In the genomic region with DNA sequence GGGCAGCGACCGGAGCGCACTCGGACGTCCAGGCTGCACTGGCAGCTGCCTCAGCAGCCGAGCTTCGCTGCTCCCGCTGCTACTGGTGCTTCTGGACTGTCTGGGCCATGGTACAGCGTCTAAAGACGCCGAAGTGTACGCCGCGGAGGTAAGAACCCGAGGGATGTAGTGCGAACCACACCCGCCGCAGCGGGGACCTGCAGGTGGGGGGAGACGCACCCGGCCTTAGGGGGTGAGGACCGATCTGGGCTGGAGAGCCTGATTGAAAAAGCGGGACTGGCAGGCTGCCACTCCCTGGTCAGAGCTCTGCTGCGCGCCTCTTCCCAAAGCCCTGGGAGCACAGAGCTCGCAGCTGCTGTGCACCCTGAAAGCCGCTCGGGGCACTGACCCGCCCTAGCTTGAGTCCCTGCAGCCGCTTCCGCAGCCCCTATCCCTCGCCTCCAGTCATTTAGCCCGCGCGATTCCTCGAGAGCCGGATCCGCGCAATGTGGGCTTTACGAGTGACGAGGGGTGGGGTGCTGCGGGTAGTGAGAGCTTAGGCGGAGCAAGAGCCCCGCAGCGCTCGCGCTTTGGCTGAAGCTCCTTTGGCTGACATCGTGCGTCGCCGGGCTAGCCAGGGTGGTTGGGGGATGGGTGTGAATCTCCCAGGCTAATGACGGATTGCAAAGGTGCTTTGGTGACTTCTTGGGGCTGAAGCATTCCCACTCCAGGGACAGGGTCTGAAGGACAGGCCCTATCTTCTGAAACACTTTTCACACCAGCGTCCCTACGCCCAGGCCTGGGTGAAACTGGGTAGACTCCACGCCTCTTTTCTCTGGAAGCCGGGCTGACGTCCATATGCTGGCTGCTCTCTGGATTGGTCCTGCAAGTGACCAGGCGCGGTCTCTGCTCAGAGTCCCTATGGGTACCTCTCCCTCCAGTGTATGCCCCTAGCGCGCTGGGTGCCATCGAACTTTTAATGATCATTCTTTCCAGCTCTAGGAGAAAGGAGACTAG, we compare ENCODE assay signal across 8 mouse cellular contexts. TPM values are rescaled to one million over a fixed set of nuclear protein-coding genes. Genes with fewer than 3 reads are reported as not detected.
DNase-seq lines count a peak whose midpoint lies in the region; ATAC-seq and TF ChIP-seq lines count a peak whose summit lies in the region.

No protein-coding gene starts in this region.

- peak; percentile 53 for DNase-seq in urinary bladder, postnatal 14 days (ENCODE audit: low spot score)
- DNase-seq in urinary bladder, postnatal 4 days (ENCODE audit: low spot score in 2 of 2), result no peak
- DNase-seq in cerebellum, postnatal 36 days, result peak; percentile 33 to 37
- peak; percentile 74 for DNase-seq in heart, adult 2 months
- peak; percentile 32 for DNase-seq in lung, postnatal 25 days (ENCODE audit: low spot score)
- no peak for DNase-seq in ovary, postnatal 10 days (ENCODE audit: low spot score)

- H3K79me2 ChIP-seq in heart, adult 2 months (replicated peaks; ENCODE audit: control insufficient read depth, insufficient read depth, low read length), result peaks cover 3% of the 10 kb centered on the region; the same call in 1 of the 2 replicates

- H3K4me1 ChIP-seq in heart, adult 2 months (ENCODE audit: control insufficient read depth, insufficient read depth, low read length), result peaks cover 34% of the 10 kb centered on the region
- H3K4me1 ChIP-seq in kidney, embryonic 14.5 days (ENCODE audit: control insufficient read depth, insufficient read depth, low read length), result peaks cover 7% of the 10 kb centered on the region; the same call in 1 of the 2 replicates
- peaks cover 6% of the 10 kb centered on the region for H3K4me1 ChIP-seq in small intestine, adult 2 months (ENCODE audit: control insufficient read depth, insufficient read depth, insufficient read length, low read length)

- TF ChIP-seq CTCF in heart, adult 2 months (IDR thresholded peaks at IDR 0.05), result peak; percentile 35; the same call in 1 of the 2 replicates
- TF ChIP-seq CTCF in small intestine, adult 2 months (IDR thresholded peaks at IDR 0.05; ENCODE audit: extremely low read depth, insufficient read length, insufficient replicate concordance, low read depth, low read length), result no peak

- H3K4me2 ChIP-seq in kidney, embryonic 14.5 days (replicated peaks; ENCODE audit: low read depth, low read length), result peak overlapping the region; percentile 99

- H3K9me3 ChIP-seq in kidney, embryonic 14.5 days (ENCODE audit: control insufficient read depth, low read length), result no peaks in the 10 kb centered on the region

- no peak for TF ChIP-seq EP300 in heart, adult 2 months (IDR thresholded peaks at IDR 0.05; ENCODE audit: insufficient read depth, low read depth, low read length)

- peaks cover 10% of the 10 kb centered on the region for H3K36me3 ChIP-seq in heart, adult 2 months (ENCODE audit: control insufficient read depth, insufficient read depth, low read length)
- H3K36me3 ChIP-seq in kidney, embryonic 14.5 days (ENCODE audit: control insufficient read depth, insufficient read depth, low read length), result no peaks in the 10 kb centered on the region
- H3K36me3 ChIP-seq in small intestine, adult 2 months (ENCODE audit: control insufficient read depth, insufficient read depth, low read length), result no peaks in the 10 kb centered on the region

- TF ChIP-seq POLR2A in heart, adult 2 months (IDR thresholded peaks at IDR 0.05; ENCODE audit: insufficient read depth, low read depth, low read length), result no peak
- peak; percentile 14; the same call in 1 of the 2 replicates for TF ChIP-seq POLR2A in small intestine, adult 2 months (IDR thresholded peaks at IDR 0.05; ENCODE audit: low read depth, low read length)

- peak overlapping the region; percentile 83 for H3K4me3 ChIP-seq in heart, adult 2 months
- H3K4me3 ChIP-seq in kidney, embryonic 14.5 days (ENCODE audit: low read length), result peak overlapping the region; percentile 80
- peak overlapping the region; percentile 81 for H3K4me3 ChIP-seq in small intestine, adult 2 months (ENCODE audit: low read depth, low read length)

- no peaks in the 10 kb centered on the region for H3K27me3 ChIP-seq in heart, adult 2 months (ENCODE audit: control insufficient read depth, insufficient read depth, low read length)
- peaks cover 5% of the 10 kb centered on the region; the same call in 1 of the 2 replicates for H3K27me3 ChIP-seq in kidney, embryonic 14.5 days (ENCODE audit: control insufficient read depth, insufficient read depth, low read length)
- no peaks in the 10 kb centered on the region for H3K27me3 ChIP-seq in small intestine, adult 2 months (ENCODE audit: control insufficient read depth, insufficient read depth, low read length)

- WGBS in heart, adult 2 months, result 4% methylated on average over 62 of the region's 62 CpGs
- WGBS in kidney, embryonic 14.5 days, result 3% methylated on average over 62 of the region's 62 CpGs
- WGBS in small intestine, adult 2 months, result 7% methylated on average over 62 of the region's 62 CpGs

- peak; percentile 56 for ATAC-seq in kidney, embryonic 14.5 days (ENCODE audit: low FRiP score, low TSS enrichment)

- intact Hi-C loops in heart, adult 2 months (cut with DNase I), result loop anchor here (1.0 to 2.0 kb wide), 3 partner anchors 21 to 74 kb away; no protein-coding TSS in a partner anchor

- peak overlapping the region; percentile 98 for H3K27ac ChIP-seq in heart, adult 2 months
- peak overlapping the region; percentile 65; the same call in 1 of the 2 replicates for H3K27ac ChIP-seq in kidney, embryonic 14.5 days (ENCODE audit: low read depth, low read length)
- peak overlapping the region; percentile 36; the same call in 1 of the 2 replicates for H3K27ac ChIP-seq in small intestine, adult 2 months (ENCODE audit: insufficient read depth, low read depth, low read length)

- H3K9ac ChIP-seq in heart, adult 2 months (ENCODE audit: low read depth, low read length), result peak overlapping the region; percentile 94
- peak overlapping the region; percentile 83 for H3K9ac ChIP-seq in kidney, embryonic 14.5 days (ENCODE audit: low read depth, low read length)

RNA-seq across cellular contexts. Expression of gene Mmp15, which starts 1.1 kb away (rescaled TPM):
- 10 to 100 TPM; 53.4 to 67.5 TPM for total RNA-seq in heart, adult 2 months (2021)
- polyA plus RNA-seq in heart, adult 2 months (2012; rRNA removed), result 56.7 and 58.4 TPM in 2 replicates
- 10.9 and 16.1 TPM in 2 replicates for polyA plus RNA-seq in kidney, embryonic 14.5 days (2014; fragmentation: Nextera tagmentation; extraction: Ambion mirVana)
- polyA plus RNA-seq in small intestine, adult 2 months (2012; rRNA removed), result 19.7 and 28.7 TPM in 2 replicates

RNA-seq across cellular contexts. Expression of gene Usb1, which starts 21.1 kb away (rescaled TPM):
- total RNA-seq in heart, adult 2 months (2021), result 10 to 100 TPM; 12.2 to 15.2 TPM
- 23.9 and 31.1 TPM in 2 replicates for polyA plus RNA-seq in heart, adult 2 months (2012; rRNA removed)
- polyA plus RNA-seq in kidney, embryonic 14.5 days (2014; fragmentation: Nextera tagmentation; extraction: Ambion mirVana), result 43.4 and 50.9 TPM in 2 replicates
- polyA plus RNA-seq in small intestine, adult 2 months (2012; rRNA removed), result 13.4 and 21.2 TPM in 2 replicates

RNA-seq across cellular contexts. Expression of gene Zfp319, which starts 21.4 kb away (rescaled TPM):
- total RNA-seq in heart, adult 2 months (2021), result 1 to 10 TPM; 7.6 to 8.1 TPM
- polyA plus RNA-seq in heart, adult 2 months (2012; rRNA removed), result 5.5 and 7.3 TPM in 2 replicates
- polyA plus RNA-seq in kidney, embryonic 14.5 days (2014; fragmentation: Nextera tagmentation; extraction: Ambion mirVana), result 6.6 and 8.7 TPM in 2 replicates
- 5.2 and 8.7 TPM in 2 replicates for polyA plus RNA-seq in small intestine, adult 2 months (2012; rRNA removed)

RNA-seq across cellular contexts. Expression of gene Tepp, which starts 42.8 kb away (rescaled TPM):
- total RNA-seq in heart, adult 2 months (2021), result not detected
- 0.44 and 0.59 TPM in 2 replicates for polyA plus RNA-seq in heart, adult 2 months (2012; rRNA removed)
- polyA plus RNA-seq in kidney, embryonic 14.5 days (2014; fragmentation: Nextera tagmentation; extraction: Ambion mirVana), result 0.43 TPM in 1 of 2 replicates, not detected in the other
- polyA plus RNA-seq in small intestine, adult 2 months (2012; rRNA removed), result not detected in 2 replicates

RNA-seq across cellular contexts. Expression of gene Cngb1, which starts 46.8 kb away (rescaled TPM):
- total RNA-seq in heart, adult 2 months (2021), result under 1 TPM; 0.61 to 0.63 TPM
- polyA plus RNA-seq in heart, adult 2 months (2012; rRNA removed), result 1.00 and 1.2 TPM in 2 replicates
- polyA plus RNA-seq in kidney, embryonic 14.5 days (2014; fragmentation: Nextera tagmentation; extraction: Ambion mirVana), result 0.60 and 1.2 TPM in 2 replicates
- 0.13 and 0.15 TPM in 2 replicates for polyA plus RNA-seq in small intestine, adult 2 months (2012; rRNA removed)

Comparison
In these comparisons a context has a peak if more than half of its experiments do, and no peak if none do; other contexts are left out.
1. DNase-seq: peak in urinary bladder, postnatal 14 days (single experiment), cerebellum, postnatal 36 days (2 of 2), heart, adult 2 months (2 of 2) and lung, postnatal 25 days (single experiment); none in urinary bladder, postnatal 4 days (0 of 2) and ovary, postnatal 10 days (single experiment).
2. H3K27ac ChIP-seq: peak in every context shown above with its lines; median percentile 98 in heart, adult 2 months; 65 in kidney, embryonic 14.5 days; 36 in small intestine, adult 2 months.
3. Peak in every context shown above with its lines, with median percentiles within 50 percentile points of each other: H3K4me3 ChIP-seq.